Mouse (Mus musculus): ENCODE data around the gene Axdnd1.

The Axdnd1 gene

DNA sequence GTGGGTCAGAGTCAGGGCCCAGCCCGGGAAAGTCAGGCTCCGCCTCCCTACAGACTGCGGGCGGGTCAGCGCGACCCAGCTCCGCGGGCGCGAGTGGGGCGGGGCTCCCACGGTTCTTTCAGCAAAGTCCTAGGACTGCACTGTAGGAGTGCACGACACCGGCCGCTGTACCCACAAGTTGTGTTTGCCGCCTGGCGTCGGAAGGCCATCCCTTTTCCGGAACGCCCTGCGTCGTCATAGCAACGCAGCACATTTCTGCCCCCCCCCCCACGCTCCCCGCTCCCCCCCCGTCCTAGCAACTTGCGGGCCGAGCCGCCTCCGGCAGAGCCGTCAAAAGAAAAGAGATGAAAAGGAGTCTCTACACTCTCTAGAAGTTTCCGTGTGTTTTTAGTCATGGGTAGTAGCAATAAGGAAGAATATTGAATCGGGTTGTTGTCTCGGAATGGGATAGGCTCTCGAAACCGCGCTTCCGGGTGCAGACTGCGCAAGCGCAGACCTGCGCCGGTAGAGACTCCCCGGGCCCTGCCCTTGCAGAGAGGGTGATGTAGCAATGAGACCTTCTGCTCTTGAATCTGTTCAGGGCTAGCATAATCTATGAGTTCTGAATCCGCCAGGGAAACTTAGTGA lies at the start of gene Axdnd1:
Axdnd1 (minus strand) TSS at position 489 of the 627 bp plus-strand sequence.
- DNase-seq (ENCODE audit: low read depth, low spot score): peak; percentile 94

DNA sequence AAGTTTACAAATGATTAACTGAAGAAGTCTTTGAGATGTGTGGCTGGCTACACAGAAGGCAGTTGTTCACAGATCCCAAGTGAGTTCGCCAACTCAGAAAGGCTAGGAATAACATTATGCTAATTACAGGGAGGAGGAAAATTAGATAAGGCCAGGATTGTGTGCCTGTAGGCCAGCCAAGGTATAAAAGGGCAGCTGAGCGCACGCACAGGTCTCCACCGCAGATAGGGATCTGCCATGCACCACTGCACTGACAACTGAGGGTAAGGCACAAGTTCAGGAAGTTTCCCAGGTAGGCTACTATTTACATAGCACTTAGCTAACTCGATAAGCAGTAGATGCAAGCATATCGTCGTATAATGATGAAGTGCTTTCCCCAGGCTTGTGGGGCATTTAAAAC lies 49.6 kb upstream of the Axdnd1 start:
- no peak for DNase-seq (ENCODE audit: low read depth, low spot score)

DNA sequence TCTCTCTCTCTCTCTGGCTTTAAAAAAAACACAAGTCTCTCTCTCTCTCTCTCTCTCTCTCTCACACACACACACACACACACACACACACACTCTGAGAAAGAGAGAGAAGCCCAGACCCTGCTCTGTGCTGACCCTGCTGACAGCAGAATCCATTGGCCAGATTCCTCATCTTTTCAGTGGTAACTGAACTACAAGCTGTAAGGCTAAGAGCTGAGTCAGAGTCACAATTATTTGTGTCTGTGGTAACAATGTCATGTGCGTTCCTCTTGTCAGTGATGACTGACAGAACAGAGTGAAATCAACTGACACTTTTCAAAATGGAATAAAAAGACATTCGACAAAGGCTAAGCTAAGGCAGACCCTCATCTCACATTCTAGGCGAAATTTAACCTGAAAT lies 47.6 kb upstream of the Axdnd1 start:
- DNase-seq (ENCODE audit: low read depth, low spot score): no peak

DNA sequence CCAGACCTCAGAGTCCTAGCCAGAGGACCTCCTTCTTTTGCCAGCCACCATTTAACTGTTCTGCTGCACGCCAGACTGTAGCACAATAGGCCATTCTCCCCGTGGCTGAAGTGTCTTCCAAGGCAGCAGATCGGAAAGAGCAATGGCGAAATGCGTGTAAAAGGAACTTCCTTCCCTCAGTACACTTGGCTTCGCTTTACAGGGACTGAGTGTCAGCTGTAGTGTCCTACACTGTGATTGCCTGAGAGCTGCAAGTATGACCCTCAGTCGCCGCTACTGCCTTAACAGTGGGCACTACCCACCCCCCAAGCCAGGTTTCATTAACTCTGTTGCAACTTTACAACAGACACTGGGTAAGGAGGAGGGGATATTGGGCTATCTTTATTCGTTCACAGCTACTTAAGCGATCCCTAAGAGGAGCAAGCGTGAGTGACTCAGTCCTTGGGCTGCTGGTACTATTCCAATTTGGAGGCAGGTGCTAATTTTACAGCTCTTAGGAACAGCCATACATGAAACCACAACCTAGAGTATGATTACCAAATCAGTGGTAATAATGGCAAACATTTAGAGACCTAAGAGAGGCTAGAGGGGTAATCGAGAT lies 46.8 kb upstream of the Axdnd1 start:
- DNase-seq (ENCODE audit: low read depth, low spot score): no peak

DNA sequence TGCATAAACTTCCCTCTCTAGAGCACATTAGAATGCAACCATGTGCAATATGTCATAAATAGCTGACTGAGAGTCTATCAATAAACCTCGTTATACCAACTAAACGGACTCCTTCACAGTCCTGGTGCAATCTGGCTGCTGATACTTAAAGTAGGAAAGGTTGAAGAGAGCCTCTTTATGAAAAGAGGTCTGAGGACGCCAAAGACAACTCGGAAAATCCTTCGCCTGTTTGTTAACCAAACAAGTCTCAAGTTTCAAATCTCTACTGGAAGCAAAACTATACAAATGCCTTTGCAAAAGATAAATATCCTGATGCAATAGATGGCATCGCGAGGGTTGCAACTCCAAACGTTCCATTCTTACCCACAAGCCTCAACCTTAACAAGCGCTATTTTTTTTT lies 44.0 kb upstream of the Axdnd1 start:
- DNase-seq (ENCODE audit: low read depth, low spot score): no peak

DNA sequence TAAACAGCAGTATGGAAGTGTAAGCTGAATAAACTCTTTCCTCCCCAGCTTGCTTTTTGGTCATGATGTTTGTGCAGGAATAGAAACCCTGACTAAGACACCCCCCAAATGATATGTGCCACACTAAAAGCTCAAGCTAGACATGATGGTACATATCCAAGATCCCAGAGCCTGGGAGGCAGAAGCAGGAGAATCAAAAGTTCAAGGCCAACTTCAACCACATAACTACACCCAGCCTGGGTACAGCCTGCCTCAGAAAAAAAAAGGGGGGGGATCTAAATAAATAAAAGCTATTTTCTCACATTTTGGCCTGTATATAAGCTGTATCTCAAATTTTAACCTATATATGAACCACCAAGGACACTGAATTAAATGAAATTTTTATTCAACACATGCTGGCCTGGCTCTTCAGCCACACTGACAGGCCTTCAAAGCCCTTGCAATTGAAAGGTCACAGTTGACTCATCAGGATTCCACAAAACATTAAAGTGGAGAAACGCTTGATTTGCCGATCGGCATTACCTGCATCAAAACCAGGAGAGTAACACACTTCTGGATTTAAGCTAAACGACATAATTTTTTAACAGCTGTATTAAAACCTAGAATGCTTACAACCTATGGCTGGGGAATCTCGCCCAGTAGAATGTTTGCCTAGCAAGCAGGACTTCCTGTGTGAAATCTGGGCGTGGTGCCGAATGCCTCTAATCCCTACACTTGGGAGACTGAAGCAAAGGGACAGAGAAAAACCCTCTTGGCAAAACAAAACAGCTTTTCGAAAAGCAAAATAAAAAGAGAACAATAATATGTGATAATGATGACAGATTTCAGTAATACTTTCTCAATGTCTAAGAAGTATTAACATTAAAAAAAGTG lies 43.3 kb upstream of the Axdnd1 start:
- DNase-seq (ENCODE audit: low read depth, low spot score): peak; percentile 23

DNA sequence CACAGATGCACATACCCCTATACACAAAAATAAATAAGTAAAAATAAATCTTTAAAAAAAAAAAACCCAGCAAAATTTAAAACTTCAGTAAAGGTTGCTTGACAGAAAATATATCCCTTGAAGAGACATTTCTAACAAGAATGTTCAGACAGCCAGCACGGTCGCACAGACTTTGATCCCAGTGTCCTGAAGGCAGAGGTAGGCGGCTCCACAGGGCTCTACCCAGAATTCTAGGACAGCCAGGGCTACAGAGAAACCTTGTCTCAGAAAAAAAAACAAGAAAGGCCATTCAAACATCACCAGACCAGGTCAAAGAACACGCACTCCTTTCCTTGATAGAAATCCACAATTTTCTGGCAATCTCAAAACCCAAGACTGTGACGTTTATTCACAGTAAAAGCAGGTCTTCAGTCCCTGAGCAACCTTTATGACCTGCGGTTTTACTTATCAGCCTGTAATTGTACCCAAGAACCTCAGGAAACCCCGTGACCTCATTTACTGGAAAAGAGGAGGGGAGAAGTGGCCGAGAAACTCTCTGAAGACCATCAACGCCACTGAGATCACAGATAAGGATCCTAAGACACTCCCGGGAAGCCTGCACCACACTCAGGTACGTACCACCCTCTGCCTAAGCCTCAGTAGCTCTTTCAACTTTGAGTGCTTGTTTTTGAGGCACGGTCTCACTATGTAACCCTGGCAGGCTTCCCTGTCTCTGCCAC lies 41.5 kb upstream of the Axdnd1 start:
- no peak for DNase-seq (ENCODE audit: low read depth, low spot score)

DNA sequence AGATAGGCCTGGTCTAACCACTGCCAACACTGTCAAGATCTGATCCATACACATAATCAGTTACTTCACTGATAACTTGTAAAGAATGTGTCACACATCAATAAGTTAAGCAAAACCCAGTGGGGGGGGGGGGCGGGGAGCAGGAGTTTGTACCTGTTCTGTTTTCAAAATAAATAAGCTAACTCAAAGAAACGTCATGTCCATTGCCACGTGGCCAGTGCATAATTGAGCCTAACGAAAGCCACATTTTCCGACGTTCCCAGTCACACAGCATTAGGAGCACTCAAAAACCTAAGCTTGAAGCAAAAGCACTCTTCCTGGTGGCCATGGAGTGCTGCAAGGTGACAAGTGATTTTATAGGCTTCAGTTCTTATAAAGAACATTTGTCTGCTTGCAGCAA lies 40.1 kb upstream of the Axdnd1 start:
- DNase-seq (ENCODE audit: low read depth, low spot score): no peak

DNA sequence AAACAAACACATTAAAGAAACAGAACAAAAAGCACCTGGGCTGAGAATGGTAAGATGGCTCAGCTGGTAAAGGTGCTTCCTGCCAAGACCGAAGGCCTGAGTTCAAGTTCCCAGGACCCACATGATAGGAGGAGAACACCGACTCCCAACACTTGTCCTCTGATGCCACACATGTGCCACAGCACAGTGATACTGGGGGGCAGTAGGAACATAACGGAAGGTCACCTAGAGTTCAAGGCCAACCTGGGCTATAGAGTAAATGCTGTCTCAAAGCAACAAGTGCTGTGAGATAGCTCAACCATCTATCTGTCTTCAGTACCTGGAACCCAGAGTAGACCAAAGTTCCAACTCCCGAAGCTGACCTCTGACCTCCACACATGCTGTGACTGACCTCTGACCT lies 39.3 kb upstream of the Axdnd1 start:
- DNase-seq (ENCODE audit: low read depth, low spot score): no peak

DNA sequence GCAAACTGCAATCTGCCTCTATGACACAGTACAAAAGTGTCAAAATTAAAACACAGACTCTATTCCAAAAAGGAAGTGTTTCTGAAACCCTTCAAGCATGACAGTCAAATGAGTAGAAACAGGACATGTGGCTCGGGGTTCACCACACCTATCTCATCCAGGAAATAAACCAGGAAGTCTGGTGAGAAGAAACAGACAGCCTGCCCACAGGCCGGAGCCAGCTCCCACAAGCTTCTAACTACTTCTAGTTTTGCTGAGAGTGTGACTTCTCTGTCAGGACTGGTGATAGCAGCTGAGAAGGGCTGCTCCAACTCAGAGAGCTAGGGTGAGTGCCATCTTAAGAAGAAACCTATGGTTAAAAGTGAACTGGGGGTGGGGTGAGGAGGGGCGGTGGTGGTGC lies 38.7 kb upstream of the Axdnd1 start:
- DNase-seq (ENCODE audit: low read depth, low spot score): no peak

DNA sequence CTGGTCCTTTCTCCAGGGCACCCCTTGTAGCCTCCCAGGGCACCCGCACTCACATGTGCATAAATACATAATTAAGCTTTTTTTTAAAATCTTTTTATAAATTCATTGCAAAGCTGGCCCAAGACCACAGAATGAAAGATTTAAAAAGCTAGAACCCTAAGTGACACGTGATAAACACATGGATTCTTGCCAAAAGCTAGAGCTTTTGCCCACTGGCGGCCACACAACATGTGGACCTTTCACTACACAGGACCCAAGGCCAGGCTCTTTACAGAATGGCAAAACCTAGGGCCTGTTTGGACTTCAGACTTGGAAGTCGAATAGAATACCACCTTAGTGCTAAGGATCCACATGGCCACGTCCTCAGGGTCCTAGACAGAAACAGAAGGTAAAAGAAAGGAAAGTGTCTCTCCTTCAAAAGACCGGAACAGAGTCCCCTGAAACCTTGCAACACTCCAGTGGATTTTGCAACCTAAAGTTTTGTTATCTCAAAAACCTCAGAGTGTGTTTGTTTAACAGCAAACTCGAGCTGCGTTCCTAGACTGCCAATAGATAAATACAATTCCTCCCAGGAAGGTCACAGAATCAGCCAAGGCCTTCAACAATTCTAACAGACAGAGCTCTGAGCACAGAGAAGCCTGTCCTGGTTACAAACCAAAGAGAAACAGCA lies 37.6 kb upstream of the Axdnd1 start:
- no peak for DNase-seq (ENCODE audit: low read depth, low spot score)

DNA sequence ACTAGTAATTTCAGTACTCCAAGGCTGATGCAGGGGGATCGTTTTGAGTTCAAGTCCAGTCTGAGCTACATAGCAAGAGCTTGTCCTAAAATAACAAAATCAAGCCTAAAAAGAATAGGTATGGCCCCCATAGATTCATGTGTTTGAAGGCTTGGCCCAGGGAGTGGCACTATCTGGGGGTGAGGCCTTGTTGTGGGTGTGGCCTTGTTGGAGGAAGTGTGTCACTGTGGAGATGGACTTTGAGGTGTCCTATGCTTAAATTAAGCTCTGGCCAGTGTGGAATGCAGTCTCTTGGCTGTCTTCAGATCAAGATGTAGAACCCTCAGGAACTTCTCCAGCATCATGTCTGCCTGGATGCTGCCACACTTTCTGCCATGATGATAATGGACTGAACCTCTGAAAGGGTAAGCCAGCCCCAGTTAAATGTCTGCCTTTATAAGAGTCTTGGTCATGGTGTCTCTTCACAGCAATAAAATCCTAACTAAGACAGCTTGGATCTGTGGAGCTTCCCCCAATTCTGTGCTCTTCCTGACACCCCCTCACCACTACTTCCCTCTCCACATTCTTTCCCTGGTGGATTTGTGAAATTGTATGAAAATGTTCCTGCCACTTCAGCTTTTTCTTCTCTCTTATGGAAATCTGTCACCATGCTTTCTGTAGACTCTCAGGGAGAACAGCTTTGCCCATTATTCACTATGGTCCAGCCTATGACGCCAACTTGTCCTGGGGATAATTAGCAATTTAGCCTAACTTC lies 34.2 kb upstream of the Axdnd1 start:
- DNase-seq (ENCODE audit: low read depth, low spot score): no peak

DNA sequence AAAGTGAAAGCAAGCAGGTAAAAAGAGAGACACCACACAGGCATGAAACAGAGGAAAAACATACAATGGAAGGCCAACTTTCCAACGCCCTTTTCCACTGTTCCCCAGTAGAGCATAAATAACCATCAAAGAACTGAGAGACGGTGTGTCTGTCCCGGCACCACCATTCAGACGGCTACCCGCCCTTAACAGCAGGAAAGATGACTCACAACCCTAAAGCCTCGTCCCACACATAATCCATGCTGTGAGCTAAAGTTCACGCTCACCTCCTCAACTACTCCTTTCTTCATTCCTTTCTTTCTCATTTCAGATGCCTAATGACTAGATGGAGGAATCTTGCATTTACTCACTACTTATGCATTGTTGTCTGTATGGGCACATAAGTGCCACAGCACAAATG lies 33.4 kb upstream of the Axdnd1 start:
- DNase-seq (ENCODE audit: low read depth, low spot score): no peak

DNA sequence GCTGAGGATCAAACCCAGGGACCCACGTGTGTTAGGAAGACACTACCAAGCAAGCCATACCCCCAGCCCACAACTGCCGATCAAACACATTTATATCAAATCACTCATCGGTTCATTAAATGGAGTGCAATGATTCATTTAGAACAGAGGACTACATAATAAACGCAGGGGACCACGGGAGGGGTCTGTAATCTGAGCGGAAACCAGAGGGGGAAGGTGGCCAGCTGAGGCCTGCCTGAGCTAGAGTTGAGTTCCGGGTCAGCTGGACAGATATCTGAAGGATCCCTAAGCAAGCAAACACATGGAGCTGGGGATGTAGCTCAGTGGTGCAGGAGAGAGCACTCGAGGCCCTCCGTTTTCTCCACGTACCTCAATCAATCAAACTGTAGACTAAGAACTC lies 32.9 kb upstream of the Axdnd1 start:
- no peak for DNase-seq (ENCODE audit: low read depth, low spot score)

DNA sequence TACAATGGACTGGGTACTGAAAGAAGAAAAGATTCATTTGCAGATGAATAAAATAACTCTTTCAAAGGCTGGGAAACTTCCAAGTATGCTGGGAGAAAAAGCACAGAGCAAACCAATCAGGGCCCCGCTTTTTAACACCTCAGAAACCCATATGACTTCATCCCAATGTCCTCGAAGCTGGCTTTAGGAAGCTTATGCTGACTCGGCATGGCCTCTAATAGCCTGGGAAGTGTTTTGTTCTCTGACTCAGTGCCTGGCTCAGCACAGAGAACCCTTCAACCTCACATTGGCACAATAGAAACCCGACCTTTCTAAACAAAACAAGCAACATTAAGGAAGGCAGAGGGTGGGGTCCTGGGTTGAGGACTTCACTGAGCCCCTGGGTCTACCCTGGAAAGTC lies 29.5 kb upstream of the Axdnd1 start:
- peak; percentile 30 for DNase-seq (ENCODE audit: low read depth, low spot score)

DNA sequence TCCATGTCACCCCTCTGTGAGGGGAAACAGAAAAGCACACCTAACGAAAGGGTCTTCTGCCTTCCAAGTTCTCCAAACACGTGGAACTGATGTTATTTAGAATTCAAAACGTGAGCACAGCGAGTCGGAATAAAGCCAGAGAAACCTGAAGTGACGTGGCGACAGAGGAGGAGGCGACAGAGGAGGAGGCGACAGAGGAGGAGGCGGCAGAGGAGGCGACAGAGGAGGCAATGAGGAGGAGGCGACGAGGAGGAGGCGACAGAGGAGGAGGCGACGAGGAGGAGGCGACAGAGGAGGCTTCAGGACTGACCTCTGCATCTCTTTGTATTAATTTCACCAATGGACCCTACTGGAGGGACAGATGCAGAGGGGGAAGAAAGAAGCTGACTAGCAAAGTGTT lies 28.7 kb upstream of the Axdnd1 start:
- no peak for DNase-seq (ENCODE audit: low read depth, low spot score)

DNA sequence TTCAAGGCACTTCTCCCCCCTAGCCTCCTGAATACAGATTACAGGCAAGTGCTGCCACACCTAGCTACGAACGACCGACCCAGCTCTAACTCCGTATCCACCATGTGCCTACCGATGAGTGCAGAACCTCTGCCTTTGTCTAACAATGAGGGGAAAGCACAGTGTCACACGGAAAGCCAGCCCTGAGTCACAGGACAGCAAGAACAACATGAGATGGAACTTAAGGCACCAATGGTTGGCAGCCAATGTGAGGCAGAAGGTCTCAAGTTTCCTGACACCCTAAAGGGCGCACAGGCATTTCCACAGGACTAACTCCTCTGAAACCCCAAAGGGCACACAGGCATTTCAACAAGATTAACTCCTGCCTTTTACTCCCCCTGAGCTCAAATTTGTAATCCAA lies 28.1 kb upstream of the Axdnd1 start:
- DNase-seq (ENCODE audit: low read depth, low spot score): no peak

DNA sequence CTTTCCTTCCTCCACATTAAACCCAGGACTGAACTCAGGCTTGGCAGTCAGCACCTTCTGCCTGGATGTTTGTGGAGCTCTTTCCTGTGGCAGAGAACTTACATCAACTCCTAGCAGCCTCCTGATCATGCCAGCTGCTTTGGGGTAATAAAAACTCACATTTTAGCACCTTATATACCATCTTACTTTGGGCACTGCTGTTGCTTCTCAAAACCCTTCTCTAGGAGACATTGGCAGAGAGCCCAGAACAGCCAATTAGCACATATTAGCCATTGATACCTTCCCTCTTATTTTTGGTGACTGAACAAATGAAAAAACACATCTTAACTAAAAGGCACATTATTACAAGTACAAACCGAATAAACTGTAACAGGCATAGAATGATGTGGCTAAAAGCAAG lies 24.1 kb upstream of the Axdnd1 start:
- no peak for DNase-seq (ENCODE audit: low read depth, low spot score)

DNA sequence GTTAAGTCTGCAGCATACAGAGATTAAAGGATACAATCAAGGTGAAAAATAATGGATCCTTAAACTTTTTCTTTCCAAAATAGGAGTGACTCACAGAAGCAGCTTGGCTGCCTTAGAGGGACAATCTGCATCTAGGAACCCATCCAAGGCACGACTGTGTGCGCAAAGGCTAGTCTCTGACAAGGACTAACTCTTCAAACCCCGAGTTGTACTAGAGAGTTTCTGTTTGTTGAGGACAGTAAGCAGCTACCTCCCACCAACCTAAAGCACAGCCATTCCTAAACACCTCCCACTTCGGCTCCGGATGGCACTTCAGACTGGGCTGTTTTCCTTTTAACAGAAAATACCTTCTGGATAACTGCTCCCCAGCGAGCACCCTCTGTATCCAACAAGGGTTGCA lies 21.8 kb upstream of the Axdnd1 start:
- DNase-seq (ENCODE audit: low read depth, low spot score): no peak

DNA sequence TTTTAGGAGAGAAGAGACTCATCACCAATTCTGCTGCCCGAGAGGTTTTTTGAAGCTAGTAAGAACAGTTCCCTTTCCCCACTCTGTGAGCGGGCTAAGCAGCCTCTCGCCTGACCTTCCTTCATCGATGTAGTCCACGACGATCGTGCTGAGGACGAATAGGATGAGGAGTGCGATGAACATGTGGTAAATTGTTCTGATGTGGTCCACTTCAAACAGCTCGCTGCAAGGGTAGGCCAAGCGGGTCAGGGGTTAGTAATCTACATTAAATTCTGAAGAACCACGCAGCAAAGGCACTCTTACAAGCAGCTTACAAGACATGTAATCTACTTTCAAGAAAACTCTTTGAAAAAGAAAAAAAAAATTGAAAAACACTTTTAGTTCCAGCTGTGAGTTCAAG lies 21.3 kb upstream of the Axdnd1 start:
- no peak for DNase-seq (ENCODE audit: low read depth, low spot score)

DNA sequence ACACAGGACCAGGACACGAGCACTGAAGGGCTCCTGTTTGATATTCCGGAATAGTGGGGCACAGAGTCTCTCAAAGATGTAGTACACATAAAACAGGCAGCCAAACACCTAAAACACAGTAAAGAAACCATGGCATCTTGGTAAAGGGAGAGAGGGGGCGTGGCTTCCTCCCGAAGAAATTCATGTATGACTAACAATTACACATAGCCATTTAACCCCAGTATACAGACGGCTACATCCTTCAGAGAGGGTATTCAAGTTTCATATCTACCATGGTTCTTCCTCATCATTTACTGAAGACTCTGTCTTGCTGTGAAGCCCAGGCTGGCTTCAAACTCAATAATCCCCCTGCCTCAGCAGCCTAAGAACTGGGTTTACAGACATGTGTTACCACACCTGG lies 16.8 kb upstream of the Axdnd1 start:
- no peak for DNase-seq (ENCODE audit: low read depth, low spot score)
